Mouse (Mus musculus) bone marrow macrophage, adult 2 months (primary cell): ENCODE results near the gene Lrrtm1. TPM values are rescaled to one million over a fixed set of nuclear protein-coding genes. Genes with fewer than 3 reads are reported as not detected.

Source experiments
- H3K27ac ChIP-seq: 2 replicates; pipeline ENCODE4 v1.5.1; 2012; ENCODE audit warnings: low read depth, low read length; ENCODE audit not compliant: insufficient read depth
- H3K4me1 ChIP-seq: 2 replicates; pipeline ENCODE4 v1.6.1; 2012; ENCODE audit warnings: low read length; ENCODE audit not compliant: control insufficient read depth, insufficient read depth
- H3K4me3 ChIP-seq: 2 replicates; pipeline ENCODE4 v1.5.1; 2012; ENCODE audit warnings: mild to moderate bottlenecking, low read length, moderate library complexity; ENCODE audit not compliant: insufficient read depth
- CTCF ChIP-seq: IDR thresholded peaks from 2 replicates; pipeline ENCODE4 v1.5.1; 2012; ENCODE audit warnings: low read depth, mild to moderate bottlenecking, low read length, moderate library complexity
- POLR2A ChIP-seq: IDR thresholded peaks from 2 replicates; pipeline ENCODE4 v1.6.1; 2012; ENCODE audit warnings: mild to moderate bottlenecking, low read depth, low read length, borderline replicate concordance
- polyA plus RNA-seq: library from polyadenylated mRNA; stranded (reverse); fragments of >200 nt; gene quantifications from 2 replicates; pipeline ENCODE4 v1.2.4, GENCODE M21; 2012; ENCODE audit not compliant: missing spikeins, insufficient read depth, insufficient read length

The Lrrtm1 gene
- not detected in 2 replicates for polyA plus RNA-seq

DNA sequence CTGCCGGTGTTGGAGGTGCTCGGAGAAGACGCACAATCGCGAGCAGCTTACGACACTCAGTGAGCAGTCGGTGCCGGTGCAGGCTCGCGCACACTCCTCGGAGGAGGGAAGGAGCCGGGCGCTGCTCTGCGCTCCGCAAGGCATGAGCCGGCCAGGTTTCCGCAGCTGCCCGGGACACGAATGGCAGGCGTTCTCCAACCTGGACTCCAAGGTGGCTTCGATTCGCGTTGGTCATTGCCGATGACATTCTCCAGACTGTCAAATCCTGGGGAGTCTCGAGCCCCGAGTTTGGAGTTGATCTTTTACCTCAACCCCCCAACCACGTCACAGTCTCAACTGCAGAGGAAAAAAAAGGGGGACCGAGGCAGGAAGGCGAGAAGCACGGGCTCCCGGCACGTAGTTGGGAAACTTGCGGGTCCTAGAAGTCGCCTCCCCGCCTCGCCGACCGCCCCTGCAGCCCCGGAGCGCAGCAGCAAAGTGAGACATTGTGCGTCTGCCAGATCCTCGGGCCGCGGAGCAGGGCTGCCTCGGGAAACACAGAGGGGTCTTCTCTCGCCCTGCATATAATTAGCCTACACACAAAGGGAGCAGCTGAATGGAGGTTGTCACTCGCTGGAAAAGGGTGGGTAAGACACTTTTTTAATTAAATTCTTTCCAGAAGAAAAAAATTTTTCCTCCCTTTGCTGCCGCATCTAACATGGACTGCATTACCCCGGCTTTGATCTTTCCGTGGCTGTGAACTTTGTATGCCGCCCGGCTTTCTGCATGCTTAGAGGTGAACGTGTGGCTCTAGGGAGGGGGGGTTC lies at the start of gene Lrrtm1:
Lrrtm1 (plus strand) TSS at position 89 of the 806 bp plus-strand sequence.
- TF ChIP-seq POLR2A (no peak), CTCF (no peak)
- Histone ChIP-seq H3K27ac (no peak within 1 kb of the TSS), H3K4me1 (no peaks in the 10 kb centered on the region), H3K4me3 (no peak within 1 kb of the TSS)

DNA sequence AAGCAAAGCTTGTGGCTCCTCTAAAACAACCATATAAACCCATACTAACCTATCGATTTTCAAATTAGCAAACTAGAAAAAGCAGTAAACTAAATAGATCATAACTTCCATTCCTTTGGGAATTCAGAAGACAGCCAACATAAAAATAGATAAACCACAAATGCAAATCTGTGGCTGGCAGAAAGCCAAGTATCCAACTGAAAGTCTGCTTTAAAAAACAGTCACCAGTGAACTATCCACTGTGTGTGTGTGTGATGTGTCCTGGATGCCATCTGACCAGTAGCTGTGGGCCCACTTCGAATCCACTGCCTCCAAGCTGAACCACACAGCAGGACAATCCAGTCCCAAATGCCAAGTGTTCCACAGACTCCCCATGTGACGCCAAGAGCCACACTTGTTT lies 45.8 kb upstream of the Lrrtm1 start:
- TF ChIP-seq CTCF: no peak
- no peak for TF ChIP-seq POLR2A
- Histone ChIP-seq H3K4me1 (no peaks in the 10 kb centered on the region), H3K27ac (no peak overlapping the region), H3K4me3 (no peak overlapping the region)

- Histone ChIP-seq H3K4me3 (no peak overlapping the region), H3K4me1 (no peaks in the 10 kb centered on the region), H3K27ac (no peak overlapping the region)
- no peak for TF ChIP-seq CTCF
- TF ChIP-seq POLR2A: no peak
Observed at GRCm38 (mm10) chr6:77199375-77199774, 43.1 kb upstream of the Lrrtm1 start.

DNA sequence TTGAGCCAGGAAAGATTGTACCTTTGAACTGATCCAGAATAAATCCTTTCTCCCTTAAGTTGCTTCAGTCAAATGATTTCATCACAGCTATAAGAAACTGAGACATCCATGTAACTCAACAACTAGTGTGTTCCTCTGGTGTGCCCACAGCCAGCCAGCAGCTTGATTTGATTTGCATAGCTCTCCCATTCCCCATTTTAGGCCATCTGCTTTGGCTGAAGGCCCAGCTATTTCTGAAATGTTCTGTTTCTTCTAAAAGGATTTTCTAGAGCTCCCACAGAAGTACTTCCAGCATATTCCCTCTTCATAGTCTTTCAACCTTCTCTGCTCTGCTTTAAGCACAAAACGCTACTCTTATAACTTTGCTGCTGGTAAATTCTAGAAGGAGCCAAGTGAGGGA lies 33.3 kb upstream of the Lrrtm1 start:
- TF ChIP-seq CTCF: no peak
- no peak for TF ChIP-seq POLR2A
- H3K27ac ChIP-seq: no peak overlapping the region
- no peaks in the 10 kb centered on the region for H3K4me1 ChIP-seq
- H3K4me3 ChIP-seq: no peak overlapping the region

DNA sequence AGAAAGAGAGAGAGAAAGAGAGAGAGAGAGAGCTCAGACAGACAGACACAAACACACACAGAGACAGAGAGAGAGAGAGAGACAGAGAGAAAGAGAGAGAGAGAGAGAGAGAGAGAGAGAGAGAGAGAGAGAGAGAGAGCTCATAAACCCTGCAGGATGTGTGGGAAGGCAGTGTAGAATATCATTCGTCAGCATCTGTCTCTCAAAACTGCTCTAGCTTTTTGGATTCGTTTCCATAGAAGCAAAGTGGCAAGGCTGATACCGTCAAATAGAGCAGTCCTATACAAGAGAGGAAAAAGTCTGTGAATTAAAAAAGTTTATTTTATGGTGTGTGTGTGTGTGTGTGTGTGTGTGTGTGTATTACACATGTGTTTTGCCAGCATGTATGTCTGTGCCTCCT lies 32.6 kb upstream of the Lrrtm1 start:
- Histone ChIP-seq H3K4me3 (no peak overlapping the region), H3K4me1 (no peaks in the 10 kb centered on the region)
- no peak for TF ChIP-seq POLR2A
- no peak for TF ChIP-seq CTCF

DNA sequence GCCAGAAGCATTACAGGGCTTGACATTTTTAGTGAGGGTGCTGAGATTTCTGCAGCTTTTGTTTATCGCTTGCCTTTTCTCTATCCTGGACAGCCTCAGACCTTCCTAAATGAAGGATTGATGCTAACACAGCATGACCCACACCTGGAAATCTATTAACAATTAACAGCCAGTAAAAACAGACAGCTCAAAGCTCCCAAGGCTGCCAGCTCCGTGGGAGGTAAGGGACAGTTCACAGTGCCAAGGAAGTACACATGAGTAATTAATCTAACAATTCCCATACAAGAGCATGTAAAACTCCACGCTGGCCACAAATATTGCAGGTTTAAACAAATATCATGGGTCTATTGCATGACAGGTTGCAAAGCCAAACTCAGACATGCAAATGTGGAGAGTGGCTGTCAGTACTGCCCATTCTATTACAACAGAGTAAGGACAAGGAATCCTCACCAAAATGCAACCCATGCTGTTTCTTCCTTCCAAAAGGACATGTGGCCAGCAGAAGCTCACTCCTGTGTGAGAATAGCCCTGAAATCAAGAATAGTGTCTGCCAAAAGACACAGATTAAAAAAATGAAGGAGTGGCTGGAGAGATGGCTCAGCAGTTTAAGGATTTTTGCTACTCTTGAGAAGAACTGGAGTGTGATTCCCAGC lies 28.6 kb upstream of the Lrrtm1 start:
- Histone ChIP-seq H3K4me1 (no peaks in the 10 kb centered on the region), H3K27ac (no peak overlapping the region), H3K4me3 (no peak overlapping the region)
- TF ChIP-seq POLR2A: no peak
- no peak for TF ChIP-seq CTCF

More for the DNA sequence above, 32.6 kb upstream of the Lrrtm1 start:
- H3K27ac ChIP-seq: no peak overlapping the region

DNA sequence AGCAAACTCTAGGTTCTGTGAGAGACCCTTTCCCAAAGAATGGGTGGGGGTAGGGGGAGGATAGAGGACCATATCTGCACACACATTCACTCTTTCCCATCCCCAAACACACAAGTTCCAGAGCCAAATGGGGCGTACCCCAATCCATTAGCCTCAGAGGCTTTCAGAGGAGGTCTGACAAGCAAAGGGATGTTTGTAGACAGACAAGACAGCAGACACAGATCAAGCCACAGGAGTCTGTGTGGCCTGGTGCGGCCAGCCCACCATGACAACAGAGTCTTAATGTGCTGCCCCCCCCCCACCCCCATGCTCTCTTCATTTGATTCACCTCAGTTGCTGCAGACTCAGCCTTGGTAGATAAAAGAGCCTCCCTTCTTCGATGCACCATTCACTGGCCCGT lies 27.2 kb upstream of the Lrrtm1 start:
- Histone ChIP-seq H3K4me1 (no peaks in the 10 kb centered on the region), H3K27ac (no peak overlapping the region), H3K4me3 (no peak overlapping the region)
- TF ChIP-seq CTCF: no peak
- TF ChIP-seq POLR2A: no peak

DNA sequence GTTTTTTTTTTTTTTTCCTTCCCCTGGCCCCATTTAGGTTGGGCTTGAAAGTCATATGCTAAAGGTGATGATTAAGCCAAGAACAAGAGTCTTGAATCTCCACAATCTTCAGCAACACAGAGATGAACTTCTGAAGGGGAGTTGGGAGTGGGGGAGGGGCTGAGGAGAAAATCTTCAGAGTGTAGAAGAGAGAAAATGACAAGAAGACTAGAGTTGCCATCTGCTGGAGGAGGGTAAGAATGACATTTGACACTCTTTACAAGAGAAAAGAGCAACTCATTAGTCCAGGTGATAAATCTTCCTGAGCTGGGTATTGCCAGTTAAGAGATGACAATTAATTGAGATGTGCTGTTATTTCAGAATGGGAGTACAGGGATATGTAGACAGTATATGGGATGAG lies 23.6 kb upstream of the Lrrtm1 start:
- H3K4me3 ChIP-seq: no peak overlapping the region
- no peaks in the 10 kb centered on the region for H3K4me1 ChIP-seq
- TF ChIP-seq POLR2A (no peak), CTCF (no peak)
- H3K27ac ChIP-seq: no peak overlapping the region

- TF ChIP-seq POLR2A (no peak), CTCF (no peak)
- Histone ChIP-seq H3K4me1 (no peaks in the 10 kb centered on the region), H3K4me3 (no peak overlapping the region), H3K27ac (no peak overlapping the region)
Observed at GRCm38 (mm10) chr6:77220776-77221175, 21.7 kb upstream of the Lrrtm1 start.
